Mouse (Mus musculus): ENCODE data around the gene Gsdma3. TPM values are rescaled to one million over a fixed set of nuclear protein-coding genes. Genes with fewer than 3 reads are reported as not detected.
A peak's percentile ranks its signal among the peaks of the same experiment; 100 is the strongest.
"Not testable (repeated sequence)": the region's sequence is repeated elsewhere in the genome, so short reads cannot be mapped to it uniquely, and the experiment has no call there.

The Gsdma3 gene
- total RNA-seq, 1 experiment from 2014 or later = not detected

DNA sequence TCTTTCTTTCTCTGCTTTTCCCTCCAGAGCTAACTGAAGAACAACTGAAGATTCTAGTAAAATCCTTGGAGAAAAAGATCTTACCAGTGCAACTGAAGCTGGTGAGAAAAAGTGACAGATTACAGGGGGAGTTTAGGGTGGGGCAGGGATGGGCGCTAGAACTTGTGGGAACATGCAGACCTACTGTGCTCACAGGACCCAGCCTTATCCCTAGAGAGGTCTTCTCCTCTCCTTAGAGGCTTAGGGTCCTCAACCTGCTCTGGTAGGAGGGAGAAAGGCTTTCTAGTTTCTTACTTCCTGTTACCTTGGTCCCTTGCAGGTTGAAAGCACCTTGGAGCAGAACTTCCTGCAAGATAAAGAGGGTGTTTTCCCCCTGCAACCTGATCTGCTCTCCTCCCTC lies 11.3 kb downstream of the Gsdma3 start:
- no peak for ATAC-seq (replicated peaks in 1 of 2; ENCODE audit: insufficient read depth in 1 of 2, low FRiP score in 2 of 2, low TSS enrichment in 1 of 2, low read depth in 1 of 2, poor library complexity in 2 of 2, severe bottlenecking in 2 of 2)

DNA sequence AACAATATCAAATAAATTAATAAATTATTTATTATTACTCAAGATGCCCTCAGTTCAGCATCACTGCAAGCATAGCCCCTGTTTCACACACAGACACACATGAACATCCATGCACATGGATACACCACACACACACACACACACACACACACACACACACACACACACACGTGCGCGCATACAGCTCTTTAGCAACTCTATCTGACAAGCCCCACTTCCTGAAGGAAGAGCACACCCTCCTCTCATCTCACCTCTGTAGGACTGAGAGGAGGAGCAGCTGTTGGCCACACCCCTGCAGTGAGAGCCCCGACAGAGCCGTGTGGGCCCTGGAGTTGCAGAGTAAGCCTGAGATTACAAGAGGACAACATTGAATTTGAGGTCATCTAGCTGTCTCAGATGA lies 13.9 kb downstream of the Gsdma3 start:
- no peak for ATAC-seq (replicated peaks in 1 of 2; ENCODE audit: insufficient read depth in 1 of 2, low FRiP score in 2 of 2, low TSS enrichment in 1 of 2, low read depth in 1 of 2, poor library complexity in 2 of 2, severe bottlenecking in 2 of 2)

DNA sequence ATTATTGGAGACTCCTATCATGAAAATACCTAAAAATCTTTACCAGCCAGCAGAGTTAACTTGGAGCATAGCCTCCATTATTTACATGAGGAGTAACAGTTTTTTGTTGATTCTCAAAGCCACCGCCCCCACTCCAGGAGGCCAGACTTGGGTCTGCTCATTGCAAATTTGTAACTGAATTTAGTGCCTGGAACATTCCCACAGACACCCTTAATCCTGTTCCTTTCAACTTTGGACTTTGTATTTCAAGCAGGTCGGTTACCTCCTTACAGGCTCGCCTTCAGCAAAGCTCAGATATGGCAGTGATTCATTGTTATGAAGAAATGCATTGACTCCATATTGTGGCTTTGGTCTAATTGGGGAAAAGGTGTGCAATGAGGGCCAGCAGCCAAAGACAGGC lies 18.6 kb downstream of the Gsdma3 start:
- ATAC-seq (replicated peaks in 1 of 2; ENCODE audit: insufficient read depth in 1 of 2, low FRiP score in 2 of 2, low TSS enrichment in 1 of 2, low read depth in 1 of 2, poor library complexity in 2 of 2, severe bottlenecking in 2 of 2) = no peak

DNA sequence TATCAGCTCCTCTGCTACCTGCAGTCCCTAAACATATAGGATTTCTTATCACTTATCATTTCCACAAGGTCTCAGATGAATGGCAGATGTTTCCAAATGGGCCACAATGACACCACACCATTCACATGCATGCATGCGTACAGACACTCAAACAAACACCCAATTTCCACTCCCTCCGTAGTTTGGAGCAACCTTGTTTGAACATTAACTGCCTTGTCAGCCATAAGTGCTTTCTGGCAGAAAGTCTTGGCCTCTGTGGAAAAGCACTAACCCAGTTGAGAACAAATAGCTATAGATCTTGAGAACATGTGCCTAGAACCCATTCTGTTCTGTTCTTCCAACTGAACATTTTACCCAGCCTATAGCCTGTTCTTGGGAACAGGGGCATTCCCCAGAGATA lies 19.8 kb downstream of the Gsdma3 start:
- ATAC-seq (replicated peaks in 1 of 2; ENCODE audit: insufficient read depth in 1 of 2, low FRiP score in 2 of 2, low TSS enrichment in 1 of 2, low read depth in 1 of 2, poor library complexity in 2 of 2, severe bottlenecking in 2 of 2) = no peak

DNA sequence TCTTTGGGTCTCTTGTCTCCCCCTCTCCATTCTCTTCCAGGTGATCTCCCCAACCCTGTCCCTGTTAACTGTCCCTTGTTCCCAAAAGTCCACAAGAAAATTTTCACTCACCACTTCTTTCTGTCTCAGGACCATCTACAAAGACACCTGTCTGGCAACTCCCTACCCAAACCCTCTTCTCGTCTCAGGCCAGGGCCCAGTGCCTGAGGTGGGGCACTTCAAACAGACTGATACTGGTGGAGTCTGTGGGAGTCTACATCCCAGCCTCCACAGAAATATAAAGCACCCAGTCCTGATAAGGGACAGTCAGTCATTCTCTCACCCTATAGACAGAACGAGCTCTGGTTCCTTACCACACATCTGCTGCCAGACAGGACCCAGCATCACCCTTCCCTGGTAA lies 20.3 kb downstream of the Gsdma3 start, which contains the start of gene Gsdma2:
Gsdma2 (plus strand) TSS at position 301 of the 400 bp plus-strand sequence.
- no peak for ATAC-seq (replicated peaks in 1 of 2; ENCODE audit: insufficient read depth in 1 of 2, low FRiP score in 2 of 2, low TSS enrichment in 1 of 2, low read depth in 1 of 2, poor library complexity in 2 of 2, severe bottlenecking in 2 of 2)

DNA sequence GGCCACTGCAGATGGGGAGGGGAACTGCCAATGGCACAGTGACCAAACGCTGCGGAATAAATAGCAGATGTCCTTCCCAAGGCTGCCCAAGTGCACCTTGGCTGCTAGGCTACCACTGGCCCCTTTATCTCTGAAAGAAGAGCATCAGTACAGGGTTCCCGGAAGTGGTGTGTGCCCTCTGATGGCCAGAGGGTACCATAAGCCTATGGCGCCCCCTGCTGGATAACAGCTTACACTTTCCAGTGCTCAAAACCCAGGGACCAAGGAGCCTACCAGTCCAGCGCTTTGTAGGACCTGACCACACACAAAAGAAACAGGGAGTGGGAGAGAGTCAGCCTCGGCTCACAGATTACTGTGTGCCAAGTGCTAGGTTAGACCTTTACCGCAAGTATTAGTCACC lies 28.9 kb downstream of the Gsdma3 start:
- ATAC-seq (replicated peaks in 1 of 2; ENCODE audit: insufficient read depth in 1 of 2, low FRiP score in 2 of 2, low TSS enrichment in 1 of 2, low read depth in 1 of 2, poor library complexity in 2 of 2, severe bottlenecking in 2 of 2) = peak; percentile 82 to 88

DNA sequence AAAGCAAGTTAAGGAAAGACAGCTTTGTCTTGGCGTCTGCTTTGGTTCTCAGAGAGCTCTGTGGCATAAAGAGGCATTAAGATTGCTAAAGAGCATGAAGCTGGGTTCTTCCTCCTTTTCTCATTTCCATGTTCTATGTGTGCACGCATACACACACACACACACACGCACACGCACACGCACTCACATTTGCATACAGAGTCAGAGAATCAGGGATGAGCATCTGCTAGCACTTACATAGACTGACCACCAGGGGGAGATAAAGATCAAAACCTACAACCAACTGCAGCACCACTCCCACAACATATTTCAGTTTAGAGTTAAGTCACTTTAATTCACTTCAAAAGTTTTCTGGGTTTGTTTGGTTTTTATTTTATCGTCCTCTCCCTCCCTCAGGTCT lies 34.4 kb downstream of the Gsdma3 start:
- ATAC-seq (replicated peaks in 1 of 2; ENCODE audit: insufficient read depth in 1 of 2, low FRiP score in 2 of 2, low TSS enrichment in 1 of 2, low read depth in 1 of 2, poor library complexity in 2 of 2, severe bottlenecking in 2 of 2) = peak; percentile 82 to 88

DNA sequence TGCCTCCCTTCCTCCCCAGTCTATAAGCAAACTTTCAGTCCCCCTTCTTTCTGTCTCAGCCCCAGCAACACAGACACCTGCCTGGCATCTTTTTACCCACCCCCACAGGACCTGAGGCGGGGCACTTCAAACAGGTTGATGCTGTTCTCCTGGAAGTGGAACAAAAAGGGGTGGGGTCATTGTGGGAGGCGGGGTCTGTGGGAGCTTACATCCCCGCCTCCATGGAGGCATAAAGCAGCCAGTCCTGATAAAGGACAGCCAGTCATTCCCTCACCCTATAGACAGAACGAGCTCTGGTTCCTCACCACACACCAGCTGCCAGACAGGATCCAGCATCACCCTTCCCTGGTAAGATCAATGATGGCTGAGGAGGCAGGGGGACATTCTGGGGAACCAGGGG lies 37.9 kb downstream of the Gsdma3 start, which contains the start of gene Gsdma:
Gsdma (plus strand) TSS at position 261 of the 400 bp plus-strand sequence.
- ATAC-seq (replicated peaks in 1 of 2; ENCODE audit: insufficient read depth in 1 of 2, low FRiP score in 2 of 2, low TSS enrichment in 1 of 2, low read depth in 1 of 2, poor library complexity in 2 of 2, severe bottlenecking in 2 of 2) = no peak

DNA sequence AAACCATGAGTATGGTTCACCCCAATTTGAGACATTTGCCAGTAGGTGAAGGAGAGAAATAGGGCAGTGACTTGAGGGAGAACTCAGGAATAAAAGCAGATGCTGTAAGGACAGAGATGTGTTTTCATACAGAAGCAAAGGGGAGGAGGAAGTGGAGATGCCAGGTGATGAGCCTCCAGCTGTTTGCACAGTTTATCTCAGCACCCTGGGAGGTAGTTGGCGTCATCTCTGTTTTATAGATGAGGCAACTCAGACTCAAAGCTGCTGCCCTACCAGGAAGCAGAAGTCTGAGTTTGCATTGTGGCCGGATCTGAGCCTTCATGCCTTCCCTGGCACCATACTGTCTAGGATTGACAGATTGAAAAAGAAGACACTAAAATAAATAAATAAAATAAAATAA lies 42.8 kb downstream of the Gsdma3 start:
- no peak for ATAC-seq (replicated peaks in 1 of 2; ENCODE audit: insufficient read depth in 1 of 2, low FRiP score in 2 of 2, low TSS enrichment in 1 of 2, low read depth in 1 of 2, poor library complexity in 2 of 2, severe bottlenecking in 2 of 2)

DNA sequence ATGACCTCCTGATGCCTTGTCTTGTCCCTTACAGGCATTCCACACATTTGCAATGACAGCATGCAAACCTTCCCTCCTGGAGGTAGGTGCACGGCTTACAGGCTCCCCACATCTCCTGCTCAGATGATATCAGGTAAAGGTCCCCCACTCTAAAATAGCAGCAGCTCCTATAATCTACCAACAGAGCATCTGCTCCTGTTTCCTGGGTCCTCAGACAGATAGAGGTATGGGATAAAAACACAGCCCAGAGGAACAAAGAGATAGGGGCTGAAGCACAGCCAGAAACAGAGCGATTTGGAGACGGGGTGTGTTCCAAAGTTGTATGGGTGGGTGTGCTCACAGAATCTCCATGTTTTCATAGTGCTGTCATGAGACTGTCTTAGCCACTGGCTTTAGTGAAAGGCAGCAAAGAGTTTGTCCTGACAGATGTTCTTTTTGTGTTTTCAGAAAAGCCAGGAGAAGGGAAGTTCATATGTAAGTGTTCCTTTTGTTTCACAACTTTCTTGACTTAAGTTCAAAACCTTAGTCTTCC lies 45.2 kb downstream of the Gsdma3 start:
- ATAC-seq (replicated peaks in 1 of 2; ENCODE audit: insufficient read depth in 1 of 2, low FRiP score in 2 of 2, low TSS enrichment in 1 of 2, low read depth in 1 of 2, poor library complexity in 2 of 2, severe bottlenecking in 2 of 2) = no peak

DNA sequence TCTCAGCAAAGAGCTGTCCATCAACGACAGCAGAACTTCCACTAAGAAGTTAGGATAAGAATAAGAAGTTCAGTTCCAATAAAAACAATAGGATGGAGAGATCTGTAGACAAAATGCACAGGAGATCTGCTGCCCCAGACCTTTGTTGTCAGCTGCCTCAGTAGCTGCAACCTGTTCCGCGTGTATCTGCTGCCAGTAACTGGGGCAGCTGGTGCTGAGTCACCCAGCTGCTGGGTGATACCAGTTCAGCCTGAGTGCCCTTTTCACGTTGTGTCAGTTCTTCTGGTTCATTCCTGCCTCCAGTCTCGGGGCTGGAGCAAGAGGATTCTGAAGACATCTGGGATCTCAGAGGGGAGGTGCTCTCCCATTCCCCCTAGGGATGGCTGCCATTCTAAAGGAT lies 45.7 kb downstream of the Gsdma3 start:
- ATAC-seq (replicated peaks in 1 of 2; ENCODE audit: insufficient read depth in 1 of 2, low FRiP score in 2 of 2, low TSS enrichment in 1 of 2, low read depth in 1 of 2, poor library complexity in 2 of 2, severe bottlenecking in 2 of 2) = no peak

DNA sequence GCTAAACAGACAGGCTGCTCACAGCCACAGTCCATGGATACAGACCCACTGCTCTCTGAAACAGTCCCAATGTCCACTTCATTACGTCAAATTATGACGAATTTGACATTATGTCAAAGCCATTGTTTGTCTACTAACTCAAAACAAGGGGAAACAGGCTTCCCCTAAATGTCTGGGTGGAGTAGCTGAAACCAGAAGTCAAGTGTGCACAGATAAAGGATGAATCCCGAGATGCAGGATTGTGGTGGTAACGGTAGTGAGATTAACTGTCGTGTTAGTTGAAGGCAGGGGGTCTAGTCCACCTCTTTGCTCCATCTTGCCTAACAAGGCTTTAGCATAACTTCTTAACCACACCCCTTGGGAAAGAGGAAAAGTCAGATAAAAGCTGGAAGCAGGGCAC lies 46.3 kb downstream of the Gsdma3 start:
- no peak for ATAC-seq (replicated peaks in 1 of 2; ENCODE audit: insufficient read depth in 1 of 2, low FRiP score in 2 of 2, low TSS enrichment in 1 of 2, low read depth in 1 of 2, poor library complexity in 2 of 2, severe bottlenecking in 2 of 2)

DNA sequence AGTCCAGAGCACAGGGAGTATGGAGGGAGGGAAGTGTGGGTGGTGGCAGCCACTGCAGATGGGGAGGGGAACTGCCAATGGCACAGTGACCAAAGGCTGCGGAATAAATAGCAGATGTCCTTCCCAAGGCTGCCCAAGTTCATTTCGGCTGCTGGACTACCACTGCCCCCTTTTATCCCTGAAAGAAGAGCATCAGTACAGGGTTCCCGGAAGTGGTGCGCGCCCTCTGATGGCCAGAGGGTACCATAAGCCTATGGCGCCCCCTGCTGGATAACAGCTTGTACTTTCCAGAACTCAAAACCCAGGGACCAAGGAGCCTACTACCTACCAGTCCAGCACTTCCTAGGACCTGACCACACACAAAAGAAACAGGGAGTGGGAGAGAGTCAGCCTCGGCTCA lies 47.0 kb downstream of the Gsdma3 start:
- peak; percentile 85 to 88 for ATAC-seq (replicated peaks in 1 of 2; ENCODE audit: insufficient read depth in 1 of 2, low FRiP score in 2 of 2, low TSS enrichment in 1 of 2, low read depth in 1 of 2, poor library complexity in 2 of 2, severe bottlenecking in 2 of 2)

DNA sequence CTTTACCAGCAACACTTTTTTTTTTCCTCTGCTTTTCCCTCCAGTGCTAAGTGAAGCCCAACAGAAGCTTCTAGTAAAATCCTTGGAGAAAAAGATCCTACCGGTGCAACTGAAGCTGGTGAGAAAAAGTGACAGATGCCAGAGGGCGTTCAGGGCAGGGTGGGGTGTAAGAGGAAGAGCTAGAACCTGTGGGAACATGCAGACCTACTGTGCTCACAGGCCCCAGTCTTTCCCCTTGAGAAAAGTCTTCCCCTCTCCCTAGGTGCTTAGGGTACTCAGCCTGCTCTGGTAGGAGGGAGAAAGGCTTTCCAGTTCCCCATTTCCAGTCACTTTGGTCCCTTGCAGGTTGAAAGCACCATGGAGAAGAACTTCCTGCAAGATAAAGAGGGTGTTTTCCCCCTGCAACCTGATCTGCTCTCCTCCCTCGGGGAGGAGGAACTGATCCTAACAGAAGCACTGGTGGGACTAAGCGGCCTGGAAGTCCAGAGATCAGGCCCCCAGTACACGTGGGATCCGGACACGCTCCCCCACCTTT lies 49.7 kb downstream of the Gsdma3 start:
- ATAC-seq (replicated peaks in 1 of 2; ENCODE audit: insufficient read depth in 1 of 2, low FRiP score in 2 of 2, low TSS enrichment in 1 of 2, low read depth in 1 of 2, poor library complexity in 2 of 2, severe bottlenecking in 2 of 2) = no peak

DNA sequence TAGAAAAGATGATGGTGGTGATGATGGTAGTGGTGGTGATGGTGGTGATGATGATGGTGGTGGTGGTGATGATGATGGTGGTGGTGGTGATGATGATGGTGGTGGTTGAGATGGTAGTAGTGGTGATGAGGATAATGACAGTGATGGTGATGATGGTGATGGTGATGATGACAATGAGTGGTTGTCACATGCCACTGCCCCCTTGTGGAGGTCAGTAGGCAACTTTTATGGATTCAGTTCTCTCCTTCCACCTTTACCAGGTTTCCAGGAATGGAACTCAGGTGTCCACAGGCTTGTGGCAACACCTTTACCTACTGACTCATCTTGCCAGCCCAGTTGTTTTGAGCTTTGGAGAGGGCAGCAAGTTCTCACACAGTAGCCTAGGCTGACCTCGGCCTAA lies 53.9 kb downstream of the Gsdma3 start:
- no peak for ATAC-seq (replicated peaks in 1 of 2; ENCODE audit: insufficient read depth in 1 of 2, low FRiP score in 2 of 2, low TSS enrichment in 1 of 2, low read depth in 1 of 2, poor library complexity in 2 of 2, severe bottlenecking in 2 of 2)

DNA sequence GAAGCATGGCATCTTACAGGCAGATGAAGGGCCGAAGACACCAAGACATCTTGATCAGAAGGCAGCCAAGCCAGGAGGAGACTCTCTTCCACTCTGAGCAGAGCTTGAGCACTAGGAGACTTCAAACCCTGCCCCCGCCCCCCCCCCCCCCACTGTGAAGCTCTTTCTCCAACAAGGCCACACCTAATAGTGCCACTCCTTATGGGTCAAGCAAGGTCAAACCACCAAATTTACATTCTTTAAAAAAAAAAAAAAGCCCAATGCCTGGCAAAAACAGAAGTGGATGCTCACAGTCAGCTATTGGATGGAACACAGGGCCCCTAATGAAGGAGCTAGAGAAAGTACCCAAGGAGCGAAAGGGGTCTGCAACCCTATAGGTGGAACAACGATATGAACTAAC lies 54.4 kb downstream of the Gsdma3 start:
- not testable (repeated sequence) for ATAC-seq (replicated peaks in 1 of 2; ENCODE audit: insufficient read depth in 1 of 2, low FRiP score in 2 of 2, low TSS enrichment in 1 of 2, low read depth in 1 of 2, poor library complexity in 2 of 2, severe bottlenecking in 2 of 2)

DNA sequence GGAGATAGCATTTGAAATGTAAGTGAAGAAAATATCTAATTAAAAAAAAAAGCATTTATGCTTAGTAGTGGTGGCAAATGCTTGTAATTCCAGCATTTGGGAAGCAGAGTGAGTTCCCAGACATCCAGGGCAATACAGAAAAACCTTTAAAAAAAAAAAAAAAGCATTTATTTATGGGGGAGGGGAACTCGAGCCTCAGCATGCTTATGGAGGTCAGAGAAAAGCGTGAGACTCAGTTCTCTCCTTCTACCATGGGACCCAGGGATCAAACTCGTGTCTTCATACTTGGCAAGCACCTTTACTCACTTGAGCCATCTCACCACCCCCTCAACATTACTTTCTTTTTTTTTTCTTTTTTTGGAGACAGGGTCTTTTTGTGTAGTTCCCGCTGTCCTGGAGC lies 55.0 kb downstream of the Gsdma3 start:
- no peak for ATAC-seq (replicated peaks in 1 of 2; ENCODE audit: insufficient read depth in 1 of 2, low FRiP score in 2 of 2, low TSS enrichment in 1 of 2, low read depth in 1 of 2, poor library complexity in 2 of 2, severe bottlenecking in 2 of 2)

DNA sequence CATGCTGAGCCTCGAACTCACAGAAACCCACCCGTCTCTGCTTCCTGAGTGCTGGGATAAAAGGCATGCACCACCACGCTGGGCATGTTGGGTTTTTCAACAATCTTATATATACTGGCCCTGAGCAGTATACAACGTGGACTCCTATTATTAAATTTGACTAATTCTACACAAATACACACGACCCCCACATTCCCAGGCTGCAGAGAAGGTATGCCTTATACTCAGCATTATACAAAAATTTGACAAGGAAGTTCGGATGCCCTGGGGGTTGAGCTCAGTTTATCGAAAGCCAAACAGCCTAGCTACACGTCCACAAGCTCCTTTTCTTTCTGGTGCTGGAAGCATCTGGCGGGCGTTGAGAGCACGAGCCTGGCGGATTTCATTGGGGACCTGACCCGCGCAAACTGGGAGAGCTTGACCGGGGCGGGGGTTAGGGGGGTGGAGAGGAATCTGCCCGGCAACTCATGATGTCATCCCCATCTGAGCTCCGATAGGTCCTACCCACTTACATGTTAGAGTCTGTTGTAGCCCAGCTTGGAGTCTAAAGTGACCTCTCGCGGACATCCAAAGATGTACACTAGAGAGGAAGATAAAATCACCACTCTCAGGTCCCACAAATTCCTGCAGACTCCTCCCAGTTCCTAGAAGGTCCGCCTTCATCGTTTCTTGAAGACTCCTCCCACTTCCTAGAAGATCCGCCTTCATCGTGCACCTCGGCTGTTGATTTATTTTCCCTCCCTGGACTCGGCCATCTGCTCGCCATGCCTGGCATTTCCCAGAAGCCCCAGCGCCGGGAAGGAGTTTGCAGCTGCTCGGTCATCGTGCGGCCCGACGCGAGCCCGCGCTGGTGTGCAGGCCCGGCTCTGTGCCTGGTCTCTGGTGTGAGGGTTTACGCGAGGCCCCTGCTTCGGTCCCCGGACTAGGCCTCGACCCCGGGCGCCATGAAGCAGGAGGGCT lies 55.9 kb downstream of the Gsdma3 start, which contains the start of gene Psmd3:
Psmd3 (plus strand) TSS at position 769 of the 960 bp plus-strand sequence.
- ATAC-seq (replicated peaks in 1 of 2; ENCODE audit: insufficient read depth in 1 of 2, low FRiP score in 2 of 2, low TSS enrichment in 1 of 2, low read depth in 1 of 2, poor library complexity in 2 of 2, severe bottlenecking in 2 of 2) = peak; percentile 94 to 96
